Mouse (Mus musculus) forebrain, embryonic 11.5 days (tissue): ENCODE results near the gene Rnf157. TPM values are rescaled to one million over a fixed set of nuclear protein-coding genes. Genes with fewer than 3 reads are reported as not detected.

Experiments used
- ATAC-seq: fragments of 200-750 bp; cut with Nextera tagmentation; replicated peaks from 2 replicates; pipeline ENCODE4 v1.8.0; 2017; ENCODE audit warnings: moderate TSS enrichment; ENCODE audit not compliant: low FRiP score
- DNase-seq: peaks from one replicate; pipeline ENCODE4 v3.0.0-alpha.2; 2017; ENCODE audit warnings: low spot score
- H3K27ac ChIP-seq: fragments of 300-500 bp; sonication (generic); 2 replicates; pipeline ENCODE4 v1.5.1; 2014; ENCODE audit warnings: low read depth, low read length
- H3K27me3 ChIP-seq: fragments of 300-500 bp; sonication (generic); 2 replicates; pipeline ENCODE4 v1.6.1; 2014; ENCODE audit warnings: mild to moderate bottlenecking, low read length, mixed read lengths; ENCODE audit not compliant: control insufficient read depth, insufficient read depth
- H3K36me3 ChIP-seq: fragments of 300-500 bp; sonication (generic); 2 replicates; pipeline ENCODE4 v1.6.1; 2014; ENCODE audit warnings: mild to moderate bottlenecking, low read length, moderate library complexity, mixed read lengths; ENCODE audit not compliant: control insufficient read depth, insufficient read depth
- H3K4me1 ChIP-seq: fragments of 300-500 bp; sonication (generic); replicated peaks from 2 replicates; pipeline ENCODE4 v1.6.1; 2014; ENCODE audit warnings: low read length, mixed read lengths; ENCODE audit not compliant: control insufficient read depth, insufficient read depth
- H3K4me2 ChIP-seq: fragments of 300-500 bp; sonication (generic); 2 replicates; pipeline ENCODE4 v1.6.1; 2014; ENCODE audit warnings: low read depth, mild to moderate bottlenecking, low read length, moderate library complexity, mixed read lengths; ENCODE audit not compliant: severe bottlenecking
- H3K4me3 ChIP-seq: fragments of 300-500 bp; sonication (generic); 2 replicates; pipeline ENCODE4 v1.5.1; 2014; ENCODE audit warnings: low read depth, low read length
- H3K9ac ChIP-seq: fragments of 300-500 bp; sonication (generic); 2 replicates; pipeline ENCODE4 v1.6.1; 2014; ENCODE audit warnings: low read length
- H3K9me3 ChIP-seq: fragments of 300-500 bp; sonication (generic); 2 replicates; pipeline ENCODE4 v1.6.1; 2016; ENCODE audit warnings: low read length, mixed read lengths; ENCODE audit not compliant: control insufficient read depth
- WGBS: fragments of 180-500 bp; shearing (Covaris S2); extraction: QIAGEN DNeasy Blood & Tissue Kit; methylation state at CpG from one replicate; pipeline ENCODE4 v1.1.7; 2014; 5-methylcytosine and 5-hydroxymethylcytosine counted together
- polyA plus RNA-seq: library from polyadenylated mRNA; unstranded; fragments of >200 nt; fragmentation: Nextera tagmentation; extraction: Ambion mirVana; gene quantifications from 2 replicates; pipeline ENCODE4 v1.2.1, GENCODE M21; 2014

The Rnf157 gene
- polyA plus RNA-seq, 1 experiment from 2014 or later = 25.0 TPM

DNA sequence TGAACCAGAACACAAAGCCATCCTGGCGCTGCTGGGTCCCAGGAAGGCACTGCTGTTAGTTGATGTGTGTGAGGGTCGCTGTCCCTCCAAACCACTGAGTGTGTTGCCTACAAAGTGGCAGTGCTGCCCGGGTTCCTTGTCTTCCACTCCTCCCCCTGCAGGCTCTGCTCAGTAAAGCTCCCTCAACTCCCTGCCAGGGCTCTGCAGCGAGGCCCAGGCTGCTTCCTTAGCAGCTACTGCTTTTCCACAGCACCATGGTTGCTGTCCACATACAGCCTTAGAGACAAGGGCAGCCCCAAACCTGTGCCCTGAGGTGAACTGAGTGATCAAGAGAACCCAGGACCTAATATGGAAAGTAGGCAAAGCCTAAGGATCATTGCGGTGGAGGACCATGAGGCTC is 125.5 kb downstream of the Rnf157 start:
- DNase-seq (no peak), ATAC-seq (no peak)
- 71% methylated on average over 5 of the region's 5 CpGs for WGBS
- no peaks in the 10 kb centered on the region for H3K36me3 ChIP-seq
- no peaks in the 10 kb centered on the region for H3K4me1 ChIP-seq
- no peak overlapping the region for H3K4me3 ChIP-seq
- H3K4me2 ChIP-seq = no peak overlapping the region
- no peak overlapping the region for H3K9ac ChIP-seq
- peaks cover 24% of the 10 kb centered on the region for H3K27me3 ChIP-seq
- H3K9me3 ChIP-seq = no peaks in the 10 kb centered on the region
- no peak overlapping the region for H3K27ac ChIP-seq

Other genes starting within 250 kb of the Rnf157 start
- gene Fbf1, start 244.9 kb downstream of the Rnf157 start, polyA plus RNA-seq = 52.8 and 60.3 TPM in 2 replicates
- 48.5 and 55.4 TPM in 2 replicates for gene Ten1, start 214.2 kb downstream of the Rnf157 start, polyA plus RNA-seq
- gene Acox1, start 214.0 kb downstream of the Rnf157 start, polyA plus RNA-seq = 28.0 and 30.2 TPM in 2 replicates
- gene Evpl, start 175.0 kb downstream of the Rnf157 start, polyA plus RNA-seq = 0.61 and 0.80 TPM in 2 replicates
- gene Srp68, start 138.8 kb downstream of the Rnf157 start, polyA plus RNA-seq = 81.2 and 83.6 TPM in 2 replicates
- 0.27 TPM in 1 of 2 replicates, not detected in the other for gene Galr2, start 132.1 kb downstream of the Rnf157 start, polyA plus RNA-seq
- 67.8 and 71.1 TPM in 2 replicates for gene Exoc7, start 105.8 kb downstream of the Rnf157 start, polyA plus RNA-seq
- gene Foxj1, start 77.6 kb downstream of the Rnf157 start, polyA plus RNA-seq = 5.3 and 6.8 TPM in 2 replicates
- 80.2 and 83.7 TPM in 2 replicates for gene Ubald2, start 21.1 kb upstream of the Rnf157 start, polyA plus RNA-seq
- not detected in 2 replicates for gene Qrich2, start 53.2 kb upstream of the Rnf157 start, polyA plus RNA-seq
- 188 and 195 TPM in 2 replicates for gene Prpsap1, start 81.2 kb upstream of the Rnf157 start, polyA plus RNA-seq
- gene Sphk1, start 117.9 kb upstream of the Rnf157 start, polyA plus RNA-seq = 3.8 and 3.9 TPM in 2 replicates
- gene Ube2o, start 168.4 kb upstream of the Rnf157 start, polyA plus RNA-seq = 23.5 and 25.9 TPM in 2 replicates
- not detected in 2 replicates for gene Aanat, start 173.4 kb upstream of the Rnf157 start, polyA plus RNA-seq
- gene Rhbdf2, start 214.0 kb upstream of the Rnf157 start, polyA plus RNA-seq = 2.5 and 2.7 TPM in 2 replicates
- 0.23 and 0.67 TPM in 2 replicates for gene Prcd, start 240.5 kb upstream of the Rnf157 start, polyA plus RNA-seq
- 1.7 TPM in 2 replicates for gene Cygb, start 241.3 kb upstream of the Rnf157 start, polyA plus RNA-seq